Mouse (Mus musculus) urinary bladder, postnatal 0 days (tissue): ENCODE data around the gene Rnf212b. TPM values are rescaled to one million over a fixed set of nuclear protein-coding genes. Genes with fewer than 3 reads are reported as not detected.

ENCODE experiments used
- polyA plus RNA-seq: library from polyadenylated mRNA; unstranded; fragments of >200 nt; fragmentation: Nextera tagmentation; extraction: Ambion mirVana; gene quantifications from 2 replicates; pipeline ENCODE4 v1.2.1, GENCODE M21; 2015

The Rnf212b gene
- polyA plus RNA-seq: not detected in 2 replicates

DNA sequence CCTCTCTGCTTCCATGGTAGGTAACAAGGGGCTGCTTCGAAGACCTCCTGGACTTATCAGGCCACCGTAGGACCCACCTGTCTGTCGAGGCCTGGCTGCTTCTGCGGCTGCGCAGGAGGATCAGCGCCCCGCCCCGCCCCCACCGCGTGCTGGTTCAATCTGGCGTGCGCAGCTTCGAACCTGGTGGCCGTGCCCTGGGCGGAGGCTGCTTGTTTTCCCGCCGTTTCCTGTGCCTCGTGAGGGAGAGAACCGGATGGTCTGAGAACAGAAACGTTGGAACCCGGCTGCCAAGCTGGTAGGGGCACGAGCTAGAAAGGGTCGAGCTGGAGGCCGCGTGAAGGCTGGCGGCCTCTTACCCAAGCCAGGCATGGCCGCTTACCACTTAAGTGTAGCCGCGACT is at the start of gene Rnf212b:
Gene Rnf212b (plus strand): TSS at position 151 of the 400 bp plus-strand sequence.

DNA sequence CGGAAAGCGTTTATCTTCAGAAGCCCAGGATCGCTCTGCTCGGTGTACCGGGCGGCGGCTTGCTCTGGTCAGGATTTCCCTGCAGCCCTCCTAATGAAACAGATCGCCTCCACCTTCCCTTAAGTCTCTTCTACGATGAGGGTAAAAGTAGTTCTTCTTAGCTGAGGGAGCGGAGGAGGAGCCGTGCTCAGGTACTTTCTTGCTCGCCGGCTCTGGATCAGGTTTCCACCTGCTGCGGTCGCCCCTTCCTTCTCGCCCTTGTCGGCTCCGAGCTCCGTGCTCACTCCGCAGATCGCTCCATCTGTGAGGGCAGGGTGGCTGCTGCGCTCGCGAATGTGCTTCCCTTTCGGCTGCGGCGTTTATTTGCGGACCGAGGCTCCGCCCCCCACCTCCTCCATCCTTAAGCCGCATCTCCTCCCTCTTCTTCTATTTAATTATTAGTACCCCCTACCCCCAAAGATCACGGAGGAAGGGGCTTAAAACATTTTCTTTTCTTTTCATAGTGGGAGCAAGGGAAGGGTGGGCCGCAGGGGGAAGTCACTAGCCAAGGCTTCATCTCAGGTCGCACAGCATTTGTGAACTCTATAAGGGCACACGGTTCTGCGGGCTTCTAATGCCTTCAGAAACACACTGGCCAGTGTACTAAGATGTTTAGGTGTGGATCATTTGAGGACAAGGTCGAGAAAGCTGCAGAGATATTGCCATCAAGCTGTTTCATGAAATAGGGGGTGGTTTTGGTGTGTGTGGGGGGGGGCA is 32.2 kb upstream of the Rnf212b start, which contains the start of gene Slc7a8:
Gene Slc7a8 (minus strand): TSS at position 337 of the 756 bp plus-strand sequence.

DNA sequence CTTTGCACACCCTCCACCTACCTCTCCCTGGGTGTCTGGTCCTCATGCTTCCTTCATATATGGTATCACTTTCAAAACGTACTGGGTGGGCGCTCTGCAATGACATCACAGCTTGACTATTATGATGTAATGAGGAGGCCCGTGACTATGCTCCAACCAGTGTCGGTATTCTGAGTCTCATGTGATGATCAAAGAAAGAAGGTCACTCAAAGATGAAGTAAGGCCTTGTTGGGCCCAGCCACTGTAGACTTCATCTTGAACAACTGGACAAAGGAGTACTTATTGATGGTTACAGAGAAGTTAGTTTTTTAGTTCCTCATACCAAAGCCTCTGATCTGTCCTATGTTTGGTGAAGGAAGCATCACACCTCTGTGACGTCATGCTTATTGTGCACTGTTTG is 56.9 kb downstream of the Rnf212b start, which contains the start of gene Homez:
Gene Homez (minus strand): TSS at position 101 of the 400 bp plus-strand sequence.

DNA sequence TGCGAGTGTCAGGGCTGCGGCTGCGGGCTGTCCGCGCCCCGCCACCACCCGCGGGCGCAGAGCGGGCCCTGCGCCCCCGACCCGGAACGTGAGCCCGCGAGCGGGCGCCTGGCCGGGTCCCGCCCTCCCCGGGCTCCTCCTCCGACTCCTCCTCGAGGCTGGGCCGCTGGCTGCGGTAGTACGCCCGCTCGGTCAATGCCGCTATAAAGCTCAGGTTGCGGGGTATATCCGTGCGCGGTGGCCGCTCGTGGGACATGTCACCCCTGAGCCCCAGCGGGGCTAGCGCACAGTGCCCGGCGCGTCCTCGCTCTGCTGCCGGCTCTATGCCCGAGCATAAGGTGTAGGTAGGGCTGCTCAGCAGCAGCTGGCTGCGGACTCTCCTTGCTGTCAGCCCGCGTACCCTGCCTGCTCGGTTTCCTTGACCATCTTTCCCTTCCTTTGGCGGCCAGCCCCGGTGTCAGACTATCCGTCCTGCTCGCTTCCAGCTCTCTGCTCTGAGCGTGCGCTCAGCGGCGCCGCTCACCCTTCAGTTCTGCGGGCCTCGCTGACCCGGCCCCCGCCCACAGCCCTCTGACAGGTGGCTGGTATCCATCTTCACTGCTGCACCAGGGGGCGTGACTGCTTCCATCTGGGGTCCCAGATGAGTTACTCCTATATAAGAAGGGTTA is 63.2 kb downstream of the Rnf212b start, which contains the start of gene Ppp1r3e:
Gene Ppp1r3e (minus strand): TSS at position 503 of the 668 bp plus-strand sequence.

DNA sequence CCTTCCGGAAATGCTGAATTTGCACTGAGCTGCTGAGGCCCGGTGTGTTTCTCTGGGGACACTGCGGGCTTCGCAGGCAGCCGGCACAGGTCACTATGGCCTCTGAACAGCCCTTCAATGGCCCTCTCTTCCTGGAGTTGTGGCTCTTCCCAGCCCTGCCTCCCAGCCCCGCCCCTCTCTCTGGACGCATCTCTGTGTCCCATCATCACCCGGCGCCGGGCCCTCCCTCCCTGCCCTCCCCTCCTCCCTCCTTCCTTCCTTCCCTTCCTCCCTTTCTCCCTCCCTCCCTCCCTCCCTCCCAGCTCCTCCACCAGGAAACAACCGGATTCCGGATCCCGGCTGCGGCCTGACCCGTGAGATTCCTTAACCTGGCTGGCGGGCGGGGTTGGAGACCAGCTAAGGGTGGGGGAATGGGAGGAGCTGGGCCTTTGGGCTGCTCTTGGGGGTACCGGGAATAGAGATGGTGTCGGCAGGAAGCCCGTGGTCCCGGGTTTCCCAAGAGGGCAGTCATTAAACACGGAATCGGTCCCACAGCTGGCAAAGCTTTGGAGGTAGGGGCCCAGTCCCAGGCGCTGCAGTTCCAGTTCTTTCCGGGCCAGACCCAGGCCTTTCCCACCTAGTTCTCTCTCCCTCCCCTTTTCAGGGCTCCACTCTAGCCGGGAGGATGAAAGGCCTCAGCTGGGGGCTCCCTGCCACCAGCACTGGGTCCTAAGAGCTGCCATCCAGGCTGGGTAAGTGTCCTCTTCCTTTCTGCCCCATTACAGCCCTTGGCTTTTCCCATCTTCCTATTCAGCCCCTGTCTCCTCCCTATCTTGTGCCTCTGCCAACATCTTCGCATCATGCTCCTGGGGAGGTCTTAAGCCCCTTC is 69.4 kb downstream of the Rnf212b start, which contains the start of the genes Bcl2l2 and Gm20521:
Gene Bcl2l2 (plus strand): TSS at position 224 of the 868 bp plus-strand sequence.
Gene Gm20521 (plus strand): TSS at position 288 of the 868 bp plus-strand sequence.

DNA sequence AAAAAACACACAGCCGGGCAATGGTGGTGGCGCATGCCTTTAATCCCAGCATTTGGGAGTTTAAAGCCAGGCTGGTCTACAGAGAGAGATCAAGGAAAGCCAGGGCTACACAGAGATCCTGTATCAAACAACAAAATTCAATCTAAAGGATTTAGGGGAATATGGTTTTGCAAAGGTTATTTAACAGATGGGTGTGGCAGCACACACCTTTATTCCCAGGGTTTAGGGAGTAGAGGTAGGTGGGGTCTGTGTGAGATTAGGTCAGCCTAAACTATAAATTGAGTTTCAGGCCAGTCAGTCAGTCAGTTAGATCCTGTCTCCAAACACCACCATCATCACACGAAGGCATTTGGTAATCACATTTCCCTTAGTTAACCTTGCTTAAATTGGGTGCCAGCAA is 78.3 kb downstream of the Rnf212b start, which contains the start of gene Pabpn1:
Gene Pabpn1 (plus strand): TSS at position 301 of the 400 bp plus-strand sequence.

Other genes with a start within 250 kb of the Rnf212b start
- gene Ajuba, start 236.6 kb upstream of the Rnf212b start, polyA plus RNA-seq: 42.4 and 43.2 TPM in 2 replicates
- 2.8 and 3.5 TPM in 2 replicates for gene 4931414P19Rik, start 208.1 kb upstream of the Rnf212b start, polyA plus RNA-seq
- 266 and 296 TPM in 2 replicates for gene Psmb5, start 196.1 kb upstream of the Rnf212b start, polyA plus RNA-seq
- not detected in 2 replicates for gene Psmb11, start 192.7 kb upstream of the Rnf212b start, polyA plus RNA-seq
- gene Gm17606, start 173.2 kb upstream of the Rnf212b start, polyA plus RNA-seq: not detected in 2 replicates
- gene Cdh24, start 172.8 kb upstream of the Rnf212b start, polyA plus RNA-seq: 0.59 and 0.66 TPM in 2 replicates
- 57.6 and 58.6 TPM in 2 replicates for gene 1700123O20Rik, start 127.9 kb upstream of the Rnf212b start, polyA plus RNA-seq
- 50.8 and 54.6 TPM in 2 replicates for gene Acin1, start 127.2 kb upstream of the Rnf212b start, polyA plus RNA-seq
- 0.13 TPM in 1 of 2 replicates, not detected in the other for gene Gm29776, start 115.3 kb upstream of the Rnf212b start, polyA plus RNA-seq
- 0.10 TPM in 1 of 2 replicates, not detected in the other for gene Cebpe, start 102.0 kb upstream of the Rnf212b start, polyA plus RNA-seq
- 12.7 and 14.8 TPM in 2 replicates for gene Slc7a8, start 32.2 kb upstream of the Rnf212b start, polyA plus RNA-seq
- gene Homez, start 56.8 kb downstream of the Rnf212b start, polyA plus RNA-seq: 4.1 and 5.4 TPM in 2 replicates
- 0.62 and 1.3 TPM in 2 replicates for gene Ppp1r3e, start 63.4 kb downstream of the Rnf212b start, polyA plus RNA-seq
- gene Bcl2l2, start 69.2 kb downstream of the Rnf212b start, polyA plus RNA-seq: 4.2 and 4.4 TPM in 2 replicates
- 0.26 and 0.69 TPM in 2 replicates for gene Gm20521, start 69.3 kb downstream of the Rnf212b start, polyA plus RNA-seq
- gene Pabpn1, start 78.4 kb downstream of the Rnf212b start, polyA plus RNA-seq: 46.7 and 52.4 TPM in 2 replicates
- 14.4 and 15.9 TPM in 2 replicates for gene Slc22a17, start 99.0 kb downstream of the Rnf212b start, polyA plus RNA-seq
- 12.7 and 14.5 TPM in 2 replicates for gene Efs, start 112.0 kb downstream of the Rnf212b start, polyA plus RNA-seq
- not detected in 2 replicates for gene Il25, start 118.6 kb downstream of the Rnf212b start, polyA plus RNA-seq
- gene Cmtm5, start 122.1 kb downstream of the Rnf212b start, polyA plus RNA-seq: 0.82 and 0.99 TPM in 2 replicates
- 2.6 and 2.9 TPM in 2 replicates for gene Myh6, start 152.8 kb downstream of the Rnf212b start, polyA plus RNA-seq
- not detected in 2 replicates for gene Gm17428, start 162.8 kb downstream of the Rnf212b start, polyA plus RNA-seq
- 4.0 and 7.6 TPM in 2 replicates for gene Myh7, start 180.5 kb downstream of the Rnf212b start, polyA plus RNA-seq
- 54.0 and 55.3 TPM in 2 replicates for gene Ngdn, start 201.3 kb downstream of the Rnf212b start, polyA plus RNA-seq